Mouse (Mus musculus) lung, embryonic 14.5 days (tissue): ENCODE results near the gene Tpk1. TPM values are rescaled to one million over a fixed set of nuclear protein-coding genes. Genes with fewer than 3 reads are reported as not detected.

Experiments
- ATAC-seq: fragments of 200-750 bp; cut with Nextera tagmentation; 2 replicates; pipeline ENCODE4 v1.8.0; 2017; ENCODE audit warnings: mild to moderate bottlenecking, moderate TSS enrichment, moderate library complexity; ENCODE audit not compliant: insufficient read depth
- DNase-seq: peaks from one replicate; pipeline ENCODE4 v3.0.0-alpha.2; 2015
- H3K27ac ChIP-seq: fragments of 300-500 bp; sonication (generic); 2 replicates; pipeline ENCODE4 v1.5.1; 2014; ENCODE audit warnings: low read depth, mild to moderate bottlenecking, moderate library complexity
- H3K27me3 ChIP-seq: fragments of 300-500 bp; sonication (generic); 2 replicates; pipeline ENCODE4 v1.6.1; 2014; ENCODE audit warnings: low read length, control low read depth; ENCODE audit not compliant: insufficient read depth
- H3K36me3 ChIP-seq: fragments of 300-500 bp; sonication (generic); 2 replicates; pipeline ENCODE4 v1.6.1; 2014; ENCODE audit warnings: control low read depth; ENCODE audit not compliant: insufficient read depth
- H3K4me1 ChIP-seq: fragments of 300-500 bp; sonication (generic); 2 replicates; pipeline ENCODE4 v1.6.1; 2014; ENCODE audit warnings: antibody characterized with exemption, control low read depth; ENCODE audit not compliant: insufficient read depth
- H3K4me2 ChIP-seq: fragments of 300-500 bp; sonication (generic); 2 replicates; pipeline ENCODE4 v1.6.1; 2014; ENCODE audit warnings: mild to moderate bottlenecking
- H3K4me3 ChIP-seq: fragments of 300-500 bp; sonication (generic); 2 replicates; pipeline ENCODE4 v1.5.1; 2014; ENCODE audit warnings: low read depth, low read length
- H3K9ac ChIP-seq: fragments of 300-500 bp; sonication (generic); 2 replicates; pipeline ENCODE4 v1.6.1; 2014
- H3K9me3 ChIP-seq: fragments of 300-500 bp; sonication (generic); 2 replicates; pipeline ENCODE4 v1.6.1; 2016; ENCODE audit warnings: low read depth, low read length, control low read depth
- CTCF ChIP-seq: IDR thresholded peaks from 2 replicates; pipeline ENCODE4 v1.5.1; 2016; ENCODE audit warnings: antibody characterized with exemption, low read depth
- WGBS: fragments of 180-500 bp; shearing (Covaris S2); extraction: QIAGEN DNeasy Blood & Tissue Kit; methylation state at CpG from one replicate; pipeline ENCODE4 v1.1.7; 2014; 5-methylcytosine and 5-hydroxymethylcytosine counted together
- polyA plus RNA-seq: library from polyadenylated mRNA; unstranded; fragments of >200 nt; fragmentation: Nextera tagmentation; extraction: Ambion mirVana; gene quantifications from 2 replicates; pipeline ENCODE4 v1.2.1, GENCODE M21; 2014

Gene Tpk1
- polyA plus RNA-seq, 1 experiment from 2014 or later, result 12.4 TPM

GRCm38 (mm10) chr6:43342386-43342785 lies 323.7 kb downstream of the Tpk1 start:
- DNase-seq, result peak; percentile 74
- Histone ChIP-seq H3K27ac (no peak overlapping the region), H3K9ac (no peak overlapping the region), H3K36me3 (no peaks in the 10 kb centered on the region), H3K4me3 (no peak overlapping the region), H3K27me3 (no peaks in the 10 kb centered on the region), H3K4me2 (no peak overlapping the region), H3K9me3 (no peaks in the 10 kb centered on the region), H3K4me1 (peaks cover 3% of the 10 kb centered on the region; the same call in 1 of the 2 replicates)
- 22% methylated on average over 2 of the region's 2 CpGs for WGBS
- TF ChIP-seq CTCF, result no peak
- ATAC-seq, result peak; percentile 64

- TF ChIP-seq CTCF, result no peak
- Histone ChIP-seq H3K36me3 (no peaks in the 10 kb centered on the region), H3K9ac (no peak overlapping the region), H3K4me2 (no peak overlapping the region), H3K9me3 (no peaks in the 10 kb centered on the region), H3K27ac (no peak overlapping the region), H3K4me3 (no peak overlapping the region), H3K27me3 (no peaks in the 10 kb centered on the region), H3K4me1 (peaks cover 5% of the 10 kb centered on the region; the same call in 1 of the 2 replicates)
- DNase-seq (no peak), ATAC-seq (no peak)
- WGBS, result 41% methylated on average over 2 of the region's 2 CpGs
Measured at GRCm38 (mm10) chr6:43338804-43339203, 327.3 kb downstream of the Tpk1 start.

- Histone ChIP-seq H3K4me2 (no peak overlapping the region), H3K4me3 (no peak overlapping the region), H3K4me1 (peaks cover 5% of the 10 kb centered on the region; the same call in 1 of the 2 replicates), H3K27ac (no peak overlapping the region), H3K27me3 (no peaks in the 10 kb centered on the region), H3K36me3 (no peaks in the 10 kb centered on the region), H3K9me3 (no peaks in the 10 kb centered on the region), H3K9ac (no peak overlapping the region)
- ATAC-seq, result peak; percentile 94
- WGBS, result 13% methylated on average over 10 of the region's 10 CpGs
- no peak for TF ChIP-seq CTCF
- peak; percentile 69 for DNase-seq
Measured at GRCm38 (mm10) chr6:43337491-43337961, 328.6 kb downstream of the Tpk1 start.

- ATAC-seq (peak; percentile 48), DNase-seq (peak; percentile 92)
- H3K9ac ChIP-seq, result no peak overlapping the region
- no peaks in the 10 kb centered on the region for H3K9me3 ChIP-seq
- no peak overlapping the region for H3K4me3 ChIP-seq
- peak; percentile 36; the same call in 1 of the 2 replicates for TF ChIP-seq CTCF
- no peaks in the 10 kb centered on the region for H3K36me3 ChIP-seq
- WGBS, result 49% methylated on average over 3 of the region's 3 CpGs
- H3K4me2 ChIP-seq, result no peak overlapping the region
- no peak overlapping the region for H3K27ac ChIP-seq
- no peaks in the 10 kb centered on the region for H3K27me3 ChIP-seq
- peaks cover 5% of the 10 kb centered on the region; the same call in 1 of the 2 replicates for H3K4me1 ChIP-seq
Measured at GRCm38 (mm10) chr6:43335619-43336234, 330.4 kb downstream of the Tpk1 start.

- no peaks in the 10 kb centered on the region for H3K27me3 ChIP-seq
- H3K4me1 ChIP-seq, result peaks cover 5% of the 10 kb centered on the region; the same call in 1 of the 2 replicates
- no peak for TF ChIP-seq CTCF
- no peak overlapping the region for H3K4me2 ChIP-seq
- no peaks in the 10 kb centered on the region for H3K36me3 ChIP-seq
- H3K9ac ChIP-seq, result no peak overlapping the region
- no peaks in the 10 kb centered on the region for H3K9me3 ChIP-seq
- H3K4me3 ChIP-seq, result no peak overlapping the region
- DNase-seq, result peak; percentile 50
- 51% methylated on average over 4 of the region's 4 CpGs for WGBS
- ATAC-seq, result no peak
- H3K27ac ChIP-seq, result peak overlapping the region; percentile 65; the same call in 1 of the 2 replicates
Measured at GRCm38 (mm10) chr6:43333479-43333878, 332.6 kb downstream of the Tpk1 start.

GRCm38 (mm10) chr6:43312961-43313656 lies 353.0 kb downstream of the Tpk1 start:
- no peaks in the 10 kb centered on the region for H3K36me3 ChIP-seq
- WGBS, result 54% methylated on average over 8 of the region's 8 CpGs
- no peak overlapping the region for H3K4me2 ChIP-seq
- DNase-seq (peak; percentile 15), ATAC-seq (no peak; the same call in 1 of the 2 replicates)
- H3K4me3 ChIP-seq, result no peak overlapping the region
- TF ChIP-seq CTCF, result no peak
- H3K4me1 ChIP-seq, result no peaks in the 10 kb centered on the region
- no peaks in the 10 kb centered on the region for H3K9me3 ChIP-seq
- no peak overlapping the region for H3K9ac ChIP-seq
- H3K27ac ChIP-seq, result no peak overlapping the region
- no peaks in the 10 kb centered on the region for H3K27me3 ChIP-seq

- H3K4me3 ChIP-seq, result no peak overlapping the region
- no peaks in the 10 kb centered on the region for H3K27me3 ChIP-seq
- DNase-seq (no peak), ATAC-seq (no peak)
- no peak overlapping the region for H3K9ac ChIP-seq
- no peaks in the 10 kb centered on the region for H3K9me3 ChIP-seq
- no peak overlapping the region for H3K4me2 ChIP-seq
- no peaks in the 10 kb centered on the region for H3K36me3 ChIP-seq
- no peak for TF ChIP-seq CTCF
- H3K4me1 ChIP-seq, result no peaks in the 10 kb centered on the region
- H3K27ac ChIP-seq, result no peak overlapping the region
Measured at GRCm38 (mm10) chr6:43312546-43312945, 353.5 kb downstream of the Tpk1 start.
